Mouse (Mus musculus) myocyte (in vitro differentiated cells): Measurements from ENCODE around the gene Nfkbiz.

Experiments
- CEBPB ChIP-seq: IDR thresholded peaks from 2 replicates; pipeline ENCODE4 v1.6.1; 2011; ENCODE audit warnings: mild to moderate bottlenecking, moderate library complexity; ENCODE audit not compliant: poor library complexity, insufficient read depth, severe bottlenecking
- MAX ChIP-seq: IDR thresholded peaks from one replicate; pipeline ENCODE4 v1.6.1; 2011; ENCODE audit warnings: low read depth, mild to moderate bottlenecking, control low read depth
- MYOD1 ChIP-seq, 3 experiments: IDR thresholded peaks; one replicate each; pipeline ENCODE4 v1.6.1; 2011; ENCODE audit warnings: control low read depth in 2 of 3, low read depth in 2 of 3, mild to moderate bottlenecking in 2 of 3, moderate library complexity in 1 of 3; ENCODE audit not compliant: insufficient read length in 2 of 3, control insufficient read depth in 1 of 3
- POLR2A ChIP-seq: IDR thresholded peaks from one replicate; pipeline ENCODE4 v1.6.1; 2011; ENCODE audit warnings: low read depth, mild to moderate bottlenecking, control low read depth, moderate library complexity; ENCODE audit not compliant: insufficient read length
- POLR2AphosphoS2 ChIP-seq: IDR thresholded peaks from one replicate; pipeline ENCODE4 v1.6.1; 2011; ENCODE audit warnings: low read depth, control low read depth; ENCODE audit not compliant: insufficient read length
- REST ChIP-seq: IDR thresholded peaks from one replicate; pipeline ENCODE4 v1.6.1; 2011; ENCODE audit warnings: mild to moderate bottlenecking, control low read depth, moderate library complexity; ENCODE audit not compliant: insufficient read depth, insufficient read length
- TCF12 ChIP-seq: IDR thresholded peaks from one replicate; pipeline ENCODE4 v1.6.1; 2011; ENCODE audit warnings: mild to moderate bottlenecking, control low read depth; ENCODE audit not compliant: poor library complexity, insufficient read depth, severe bottlenecking
- USF1 ChIP-seq: IDR thresholded peaks from one replicate; pipeline ENCODE4 v1.6.1; 2011; ENCODE audit warnings: low read depth, mild to moderate bottlenecking, control low read depth, moderate library complexity

DNA sequence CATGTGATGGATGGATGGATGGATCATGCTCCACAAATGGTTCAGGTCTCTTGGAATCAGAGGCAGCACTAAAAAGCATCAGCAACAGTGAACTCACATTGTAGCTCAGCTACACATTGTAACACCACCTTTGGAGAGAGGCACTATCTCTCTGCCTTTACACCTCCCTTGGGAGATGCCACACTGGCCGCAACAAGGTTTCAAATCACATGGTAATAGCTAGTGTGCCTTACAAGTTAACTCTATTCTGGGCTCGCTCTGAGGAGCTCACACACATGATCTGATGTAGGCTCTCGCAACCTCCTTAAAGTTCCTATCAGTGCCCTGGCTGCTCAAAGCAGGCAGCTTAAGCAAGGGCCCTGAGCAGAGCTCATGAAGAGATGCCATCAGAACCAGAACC is 11.8 kb upstream of the Nfkbiz start:
- TF ChIP-seq MAX (no peak), POLR2A (no peak), USF1 (no peak), MYOD1 (IDR thresholded peaks at IDR 0.05; ENCODE audit: control insufficient read depth in 1 of 3, insufficient read length in 2 of 3, low read depth in 2 of 3) (no peak), REST (no peak), TCF12 (no peak), POLR2AphosphoS2 (no peak), CEBPB (no peak)
